ENCODE assay signal across 22 mouse cellular contexts in genomic region chr9:29866824-29867223, GRCm38 (mm10).
DNase-seq lines count a peak whose midpoint lies in the region; ATAC-seq lines count a peak whose summit lies in the region.
"Had no signal": no experiment of that assay in that cellular context is flagged by ENCODE, and none has a peak within 500 bp of the region (broad histone marks: within the 10 kb centered on the region; RNA-seq: fewer than 3 reads in every experiment).

No protein-coding gene starts in this region.

- peaks cover 41% of the 10 kb centered on the region for H3K4me1 ChIP-seq in forebrain, embryonic 12.5 days
- H3K4me1 ChIP-seq in forebrain, embryonic 13.5 days: peaks cover 39% of the 10 kb centered on the region
- H3K4me1 ChIP-seq in midbrain, embryonic 12.5 days: peaks cover 36% of the 10 kb centered on the region
- peaks cover 38% of the 10 kb centered on the region for H3K4me1 ChIP-seq in midbrain, embryonic 10.5 days
- H3K4me1 ChIP-seq: megakaryocyte, embryonic 14.5 days had no signal

- DNase-seq in midbrain, embryonic 10.5 days (ENCODE audit: low spot score): no peak
- DNase-seq in embryo, embryonic 9.5 days (ENCODE audit: extremely low spot score): peak; percentile 2
- DNase-seq in mesoderm, embryonic 11.5 days (ENCODE audit: low read depth, low spot score): peak; percentile 44
- no peak for DNase-seq in left cerebral cortex, postnatal 4 days
- no peak for DNase-seq in layer of hippocampus, adult 8-10 months (ENCODE audit: low spot score in 2 of 2)
- DNase-seq: adrenal gland, postnatal 10 days; cerebellum, adult 8-10 months; cerebellum, postnatal 36 days; gastrocnemius, postnatal 14 days; kidney, adult 11 months; kidney, postnatal 36 days; thymus, adult 18-20 months; thymus, postnatal 4 days had no signal

- ATAC-seq in forebrain, embryonic 12.5 days (ENCODE audit: low FRiP score): no peak
- ATAC-seq in forebrain, embryonic 13.5 days: no peak
- no peak for ATAC-seq in midbrain, embryonic 12.5 days (ENCODE audit: low FRiP score, low read depth)

- H3K9me3 ChIP-seq in forebrain, embryonic 12.5 days: no peaks in the 10 kb centered on the region
- H3K9me3 ChIP-seq in forebrain, embryonic 13.5 days (replicated peaks): no peaks in the 10 kb centered on the region
- no peaks in the 10 kb centered on the region for H3K9me3 ChIP-seq in midbrain, embryonic 12.5 days
- H3K9me3 ChIP-seq in midbrain, embryonic 10.5 days (replicated peaks): no peaks in the 10 kb centered on the region
- H3K9me3 ChIP-seq: embryonic facial prominence, embryonic 12.5 days; kidney, embryonic 15.5 days had no signal

- H3K4me2 ChIP-seq in forebrain, embryonic 12.5 days: no peak overlapping the region
- no peak overlapping the region for H3K4me2 ChIP-seq in forebrain, embryonic 13.5 days
- no peak overlapping the region for H3K4me2 ChIP-seq in midbrain, embryonic 12.5 days (replicated peaks)
- H3K4me2 ChIP-seq: embryonic facial prominence, embryonic 12.5 days; kidney, embryonic 15.5 days; lung, embryonic 14.5 days had no signal

- no peak overlapping the region for H3K4me3 ChIP-seq in forebrain, embryonic 12.5 days (replicated peaks)
- no peak overlapping the region for H3K4me3 ChIP-seq in forebrain, embryonic 13.5 days
- no peak overlapping the region for H3K4me3 ChIP-seq in midbrain, embryonic 12.5 days
- no peak overlapping the region for H3K4me3 ChIP-seq in midbrain, embryonic 10.5 days
- H3K4me3 ChIP-seq: embryonic facial prominence, embryonic 12.5 days; erythroblast, embryonic 14.5 days; kidney, embryonic 15.5 days; megakaryocyte, embryonic 14.5 days had no signal

- intact Hi-C loops in left cerebral cortex, postnatal 4 days (cut with DNase I): no loop called here

- H3K27me3 ChIP-seq in forebrain, embryonic 12.5 days: peaks cover 31% of the 10 kb centered on the region
- H3K27me3 ChIP-seq in forebrain, embryonic 13.5 days: peaks cover 8% of the 10 kb centered on the region; the same call in 1 of the 2 replicates
- peaks cover 11% of the 10 kb centered on the region for H3K27me3 ChIP-seq in midbrain, embryonic 12.5 days
- peaks cover 75% of the 10 kb centered on the region for H3K27me3 ChIP-seq in midbrain, embryonic 10.5 days (ENCODE audit: low read depth, poor library complexity, severe bottlenecking)
- H3K27me3 ChIP-seq: embryonic facial prominence, embryonic 12.5 days; kidney, embryonic 15.5 days; megakaryocyte, embryonic 14.5 days had no signal

- no peak overlapping the region for H3K9ac ChIP-seq in forebrain, embryonic 12.5 days
- H3K9ac ChIP-seq in forebrain, embryonic 13.5 days: no peak overlapping the region
- no peak overlapping the region for H3K9ac ChIP-seq in midbrain, embryonic 12.5 days (replicated peaks)
- H3K9ac ChIP-seq: embryonic facial prominence, embryonic 12.5 days; kidney, embryonic 15.5 days; liver, embryonic 14.5 days; lung, embryonic 14.5 days had no signal

- no peaks in the 10 kb centered on the region for H3K36me3 ChIP-seq in forebrain, embryonic 12.5 days (replicated peaks)
- H3K36me3 ChIP-seq in forebrain, embryonic 13.5 days (ENCODE audit: poor library complexity, severe bottlenecking): no peaks in the 10 kb centered on the region
- H3K36me3 ChIP-seq in midbrain, embryonic 12.5 days: no peaks in the 10 kb centered on the region
- no peaks in the 10 kb centered on the region for H3K36me3 ChIP-seq in midbrain, embryonic 10.5 days
- H3K36me3 ChIP-seq: embryonic facial prominence, embryonic 12.5 days; kidney, embryonic 15.5 days had no signal

- 0 out of 2 replicates have a peak overlapping the region, but pooled peaks have one; percentile 25 for H3K27ac ChIP-seq in forebrain, embryonic 12.5 days
- H3K27ac ChIP-seq in forebrain, embryonic 13.5 days: no peak overlapping the region
- H3K27ac ChIP-seq in midbrain, embryonic 12.5 days (replicated peaks): 0 out of 2 replicates have a peak overlapping the region, but pooled peaks have one; percentile 17
- no peak overlapping the region for H3K27ac ChIP-seq in midbrain, embryonic 10.5 days (replicated peaks)
- H3K27ac ChIP-seq: embryonic facial prominence, embryonic 12.5 days; kidney, embryonic 15.5 days; liver, embryonic 14.5 days had no signal

- WGBS in forebrain, embryonic 12.5 days: 60% methylated on average over 3 of the region's 3 CpGs
- WGBS in forebrain, embryonic 13.5 days: 67% methylated on average over 3 of the region's 3 CpGs
- 68% methylated on average over 3 of the region's 3 CpGs for WGBS in midbrain, embryonic 12.5 days
- WGBS in midbrain, embryonic 10.5 days: 84% methylated on average over 3 of the region's 3 CpGs

Comparison
In these comparisons a context has a peak if more than half of its experiments do, and no peak if none do; other contexts are left out.
1. H3K27ac ChIP-seq: peak in forebrain, embryonic 12.5 days (single experiment) and midbrain, embryonic 12.5 days (single experiment); none in forebrain, embryonic 13.5 days (single experiment) and midbrain, embryonic 10.5 days (single experiment).
2. DNase-seq: peak in embryo, embryonic 9.5 days (single experiment) and mesoderm, embryonic 11.5 days (single experiment); none in midbrain, embryonic 10.5 days (single experiment), left cerebral cortex, postnatal 4 days (single experiment) and layer of hippocampus, adult 8-10 months (0 of 2).